Mouse (Mus musculus): ENCODE results near the gene Sgsm1. TPM values are rescaled to one million over a fixed set of nuclear protein-coding genes. Genes with fewer than 3 reads are reported as not detected.

Gene Sgsm1
- total RNA-seq (2014; rRNA removed): 52.9 and 53.4 TPM in 2 replicates
- 19.8 and 27.3 TPM in 2 replicates for polyA plus RNA-seq (2015; fragmentation: Nextera tagmentation; extraction: Ambion mirVana)

- H3K36me3 ChIP-seq (ENCODE audit: insufficient read depth, low read length): no peaks in the 10 kb centered on the region
- peak within 1 kb of the TSS; percentile 79 for H3K4me3 ChIP-seq (ENCODE audit: low read depth, low read length)
- no peaks in the 10 kb centered on the region for H3K9me3 ChIP-seq (ENCODE audit: low read length)
- WGBS: 2% methylated on average over 52 of the region's 53 CpGs
- peak within 1 kb of the TSS; percentile 68 for H3K4me2 ChIP-seq (ENCODE audit: low read depth, low read length, poor library complexity, severe bottlenecking)
- peak within 1 kb of the TSS; percentile 95 for H3K9ac ChIP-seq (replicated peaks; ENCODE audit: low read length, poor library complexity, severe bottlenecking)
- peak within 1 kb of the TSS; percentile 72 for H3K27ac ChIP-seq (ENCODE audit: low read depth, low read length)
- peak; percentile 91 for DNase-seq (ENCODE audit: low spot score)
- peak; percentile 68 for ATAC-seq (ENCODE audit: low FRiP score)
- peaks cover 24% of the 10 kb centered on the region; the same call in 1 of the 2 replicates for H3K4me1 ChIP-seq (ENCODE audit: insufficient read depth, low read length)
- peak; percentile 85 for TF ChIP-seq CTCF (IDR thresholded peaks at IDR 0.05)
- no peaks in the 10 kb centered on the region for H3K27me3 ChIP-seq (ENCODE audit: insufficient read depth, low read length)
These were observed at the start of gene Sgsm1 for GRCm38 (mm10) chr5:113310377-113311003. TSS of gene Sgsm1 (minus strand) at chr5:113310786.

DNA sequence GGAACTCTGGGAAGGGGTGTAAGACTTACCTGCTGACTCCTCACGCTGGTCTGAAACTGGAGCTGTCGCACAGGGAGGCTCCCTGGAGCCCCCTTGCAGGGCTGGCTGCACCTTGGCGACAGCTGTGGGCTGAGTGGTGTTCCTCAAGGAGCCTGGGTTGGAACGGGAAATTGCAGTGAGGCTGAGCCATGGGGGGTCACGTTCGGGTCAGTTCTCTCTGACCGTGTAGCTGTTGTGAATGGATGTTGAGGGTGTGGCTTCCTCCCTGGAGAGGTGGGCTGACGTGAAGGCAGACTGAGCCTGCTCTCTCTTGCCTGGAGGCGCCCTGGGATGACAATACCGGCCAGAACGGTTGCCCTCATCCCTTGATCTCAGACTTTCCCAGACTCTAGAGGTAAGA, 48.2 kb upstream of the Sgsm1 start:
- ATAC-seq (ENCODE audit: low FRiP score): no peak
- no peaks in the 10 kb centered on the region for H3K4me1 ChIP-seq (ENCODE audit: insufficient read depth, low read length)
- no peak overlapping the region for H3K4me3 ChIP-seq (ENCODE audit: low read depth, low read length)
- no peak overlapping the region for H3K4me2 ChIP-seq (ENCODE audit: low read depth, low read length, poor library complexity, severe bottlenecking)
- H3K9me3 ChIP-seq (ENCODE audit: low read length): no peaks in the 10 kb centered on the region
- no peak for DNase-seq (ENCODE audit: low spot score)
- H3K36me3 ChIP-seq (ENCODE audit: insufficient read depth, low read length): no peaks in the 10 kb centered on the region
- H3K9ac ChIP-seq (replicated peaks; ENCODE audit: low read length, poor library complexity, severe bottlenecking): no peak overlapping the region; the same call in 1 of the 2 replicates
- 13% methylated on average over 11 of the region's 11 CpGs for WGBS
- no peak for TF ChIP-seq CTCF (IDR thresholded peaks at IDR 0.05)
- 0 out of 2 replicates have a peak, but pooled peaks cover 3% of the 10 kb centered on the region for H3K27me3 ChIP-seq (ENCODE audit: insufficient read depth, low read length)
- no peak overlapping the region for H3K27ac ChIP-seq (ENCODE audit: low read depth, low read length)

DNA sequence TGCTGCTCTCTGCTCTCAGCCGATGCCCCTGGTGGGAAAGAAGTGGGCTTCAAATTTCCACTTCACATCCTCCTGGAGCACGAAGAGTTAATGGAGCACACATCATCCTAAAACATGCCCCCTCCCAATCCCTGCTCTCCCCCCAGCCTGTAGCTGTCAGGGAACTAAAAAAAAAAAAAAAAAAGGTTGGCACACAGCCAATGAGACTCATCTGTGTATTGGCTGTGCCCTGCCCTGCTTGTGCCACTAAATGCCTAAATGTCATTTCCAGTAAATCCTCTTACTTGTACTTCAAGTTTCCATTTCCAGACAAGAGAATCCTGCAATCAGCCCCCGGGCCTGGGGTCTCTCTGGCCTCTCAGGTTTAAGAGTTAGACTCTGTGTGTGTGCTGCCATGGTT, 47.1 kb upstream of the Sgsm1 start:
- Histone ChIP-seq H3K4me2 (ENCODE audit: low read depth, low read length, poor library complexity, severe bottlenecking) (no peak overlapping the region), H3K4me3 (ENCODE audit: low read depth, low read length) (no peak overlapping the region), H3K4me1 (ENCODE audit: insufficient read depth, low read length) (no peaks in the 10 kb centered on the region), H3K9me3 (ENCODE audit: low read length) (no peaks in the 10 kb centered on the region), H3K27me3 (ENCODE audit: insufficient read depth, low read length) (0 out of 2 replicates have a peak, but pooled peaks cover 6% of the 10 kb centered on the region), H3K27ac (ENCODE audit: low read depth, low read length) (no peak overlapping the region), H3K9ac (replicated peaks; ENCODE audit: low read length, poor library complexity, severe bottlenecking) (no peak overlapping the region), H3K36me3 (ENCODE audit: insufficient read depth, low read length) (no peaks in the 10 kb centered on the region)
- DNase-seq (ENCODE audit: low spot score) (peak; percentile 52), ATAC-seq (ENCODE audit: low FRiP score) (no peak)
- no peak for TF ChIP-seq CTCF (IDR thresholded peaks at IDR 0.05)
- 56% methylated on average over 3 of the region's 3 CpGs for WGBS

DNA sequence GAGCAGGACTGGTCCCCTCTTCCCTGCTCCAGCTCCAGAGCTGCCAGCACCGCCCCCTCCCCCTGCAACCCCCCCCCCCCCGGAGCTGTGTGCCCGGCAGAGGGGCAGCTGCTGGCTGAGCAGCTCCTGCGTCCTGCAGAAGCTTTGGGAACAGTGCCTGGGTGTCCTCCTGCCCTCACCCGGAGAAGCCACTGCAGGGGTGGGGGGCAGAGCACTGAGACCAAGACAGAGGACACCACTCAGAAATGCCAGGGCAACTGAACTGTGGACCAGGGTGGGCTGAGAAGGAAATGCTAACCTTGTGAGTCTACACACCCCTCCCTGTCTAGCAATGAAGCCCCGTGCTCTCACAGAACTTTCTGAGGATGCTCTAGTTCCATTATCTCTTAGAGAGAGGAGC, 46.6 kb upstream of the Sgsm1 start, which contains the start of gene Aym1:
Gene Aym1 (plus strand): TSS at position 109 of the 400 bp plus-strand sequence.
- Histone ChIP-seq H3K36me3 (ENCODE audit: insufficient read depth, low read length) (no peaks in the 10 kb centered on the region), H3K9me3 (ENCODE audit: low read length) (no peaks in the 10 kb centered on the region), H3K27ac (ENCODE audit: low read depth, low read length) (no peak within 1 kb of the TSS), H3K9ac (replicated peaks; ENCODE audit: low read length, poor library complexity, severe bottlenecking) (no peak within 1 kb of the TSS), H3K27me3 (ENCODE audit: insufficient read depth, low read length) (0 out of 2 replicates have a peak, but pooled peaks cover 6% of the 10 kb centered on the region), H3K4me1 (ENCODE audit: insufficient read depth, low read length) (no peaks in the 10 kb centered on the region), H3K4me2 (ENCODE audit: low read depth, low read length, poor library complexity, severe bottlenecking) (no peak within 1 kb of the TSS), H3K4me3 (ENCODE audit: low read depth, low read length) (no peak within 1 kb of the TSS)
- ATAC-seq (ENCODE audit: low FRiP score) (no peak), DNase-seq (ENCODE audit: low spot score) (no peak)
- TF ChIP-seq CTCF (IDR thresholded peaks at IDR 0.05): no peak
- WGBS: 19% methylated on average over 3 of the region's 6 CpGs

- Histone ChIP-seq H3K36me3 (ENCODE audit: insufficient read depth, low read length) (no peaks in the 10 kb centered on the region), H3K4me2 (ENCODE audit: low read depth, low read length, poor library complexity, severe bottlenecking) (peak overlapping the region; percentile 15; the same call in 1 of the 2 replicates), H3K4me1 (ENCODE audit: insufficient read depth, low read length) (no peaks in the 10 kb centered on the region), H3K4me3 (ENCODE audit: low read depth, low read length) (no peak overlapping the region), H3K9me3 (ENCODE audit: low read length) (no peaks in the 10 kb centered on the region), H3K27me3 (ENCODE audit: insufficient read depth, low read length) (0 out of 2 replicates have a peak, but pooled peaks cover 6% of the 10 kb centered on the region), H3K9ac (replicated peaks; ENCODE audit: low read length, poor library complexity, severe bottlenecking) (no peak overlapping the region), H3K27ac (ENCODE audit: low read depth, low read length) (no peak overlapping the region)
- DNase-seq (ENCODE audit: low spot score): no peak
- no peak for ATAC-seq (ENCODE audit: low FRiP score)
- no peak for TF ChIP-seq CTCF (IDR thresholded peaks at IDR 0.05)
- 45% methylated on average over 16 of the region's 16 CpGs for WGBS
These were observed 43.7 kb upstream of the Sgsm1 start for GRCm38 (mm10) chr5:113354311-113354710.

DNA sequence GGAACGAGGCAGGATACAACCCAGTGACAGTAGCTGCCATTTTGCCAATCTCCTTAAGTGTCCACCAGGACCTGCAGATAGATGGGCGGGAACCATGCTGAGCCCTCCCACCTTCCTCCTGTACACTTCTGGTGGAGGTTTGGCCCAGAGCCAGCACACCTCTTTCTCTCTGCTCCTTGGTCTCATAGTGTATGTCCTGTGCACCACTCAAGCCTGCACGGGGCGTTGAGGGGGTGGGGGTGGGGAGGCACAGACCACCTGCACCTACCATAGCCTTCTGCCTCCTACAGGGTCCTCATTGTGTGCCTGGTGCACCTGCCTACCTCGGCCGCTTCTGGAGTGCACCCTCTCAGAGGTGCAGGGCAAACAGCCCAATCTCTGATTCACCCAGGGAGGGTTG, 42.0 kb upstream of the Sgsm1 start:
- Histone ChIP-seq H3K9me3 (ENCODE audit: low read length) (no peaks in the 10 kb centered on the region), H3K4me3 (ENCODE audit: low read depth, low read length) (no peak overlapping the region), H3K4me1 (ENCODE audit: insufficient read depth, low read length) (0 out of 2 replicates have a peak, but pooled peaks cover 2% of the 10 kb centered on the region), H3K36me3 (ENCODE audit: insufficient read depth, low read length) (no peaks in the 10 kb centered on the region), H3K4me2 (ENCODE audit: low read depth, low read length, poor library complexity, severe bottlenecking) (no peak overlapping the region), H3K27ac (ENCODE audit: low read depth, low read length) (no peak overlapping the region), H3K27me3 (ENCODE audit: insufficient read depth, low read length) (peaks cover 19% of the 10 kb centered on the region; the same call in 1 of the 2 replicates), H3K9ac (replicated peaks; ENCODE audit: low read length, poor library complexity, severe bottlenecking) (no peak overlapping the region)
- no peak for TF ChIP-seq CTCF (IDR thresholded peaks at IDR 0.05)
- DNase-seq (ENCODE audit: low spot score): no peak
- 76% methylated on average over 6 of the region's 6 CpGs for WGBS
- no peak for ATAC-seq (ENCODE audit: low FRiP score)
